8 mouse cellular contexts compared by ENCODE assay signal in the genomic region with DNA sequence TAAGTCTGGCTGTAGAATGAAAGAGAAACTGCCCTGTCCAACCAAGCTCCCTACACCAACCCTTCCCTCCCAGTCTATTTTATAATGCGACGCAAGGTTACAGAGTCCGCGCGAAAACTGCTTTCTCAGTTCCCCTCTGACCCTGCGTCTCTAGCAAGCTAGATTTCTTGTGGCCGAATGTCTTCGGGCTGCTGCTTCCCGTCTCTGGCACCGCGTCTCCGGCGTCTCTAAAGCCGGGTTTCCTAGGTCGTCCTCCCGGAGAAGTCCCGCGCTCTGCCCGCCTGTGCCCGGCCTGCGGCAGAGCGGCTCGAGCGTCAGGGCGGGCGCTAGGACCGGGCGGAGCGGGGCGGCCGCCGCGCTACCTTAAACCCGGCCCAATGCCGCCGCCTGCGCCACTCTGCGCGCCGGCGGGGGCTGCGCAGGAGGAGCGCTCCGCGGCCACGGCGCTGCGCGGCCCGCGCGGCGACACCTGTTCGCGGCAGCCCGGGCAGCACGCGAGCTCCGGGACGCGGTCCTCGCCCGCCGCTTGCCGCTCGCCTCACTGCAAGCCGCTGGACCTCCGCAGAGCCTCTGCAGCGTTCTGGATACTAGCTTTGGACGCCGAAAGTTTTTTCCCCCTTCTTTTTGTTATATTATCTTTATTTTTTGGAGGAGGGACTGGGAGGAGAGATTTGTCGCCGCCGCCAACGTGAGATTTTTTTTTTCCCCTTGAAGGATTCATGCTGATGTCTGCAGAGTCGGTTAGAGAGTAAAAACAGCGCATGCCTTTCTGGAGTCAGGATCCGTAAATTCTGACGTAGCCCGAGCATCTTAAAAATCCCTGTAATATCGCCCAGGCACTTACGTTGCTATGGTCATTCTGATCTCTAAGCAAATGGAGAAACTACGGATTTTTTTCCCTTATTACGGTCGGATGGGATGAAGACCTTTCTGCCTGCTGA. TPM values are rescaled to one million over a fixed set of nuclear protein-coding genes. Genes with fewer than 3 reads are reported as not detected.
DNase-seq lines count a peak whose midpoint lies in the region; ATAC-seq and TF ChIP-seq lines count a peak whose summit lies in the region.

No protein-coding gene starts in this region.

- H3K4me3 ChIP-seq in spleen, adult 2 months (ENCODE audit: extremely low read depth, insufficient read depth, insufficient read length), result peak overlapping the region; percentile 62
- H3K4me3 ChIP-seq in embryonic facial prominence, embryonic 12.5 days, result peak overlapping the region; percentile 49
- H3K4me3 ChIP-seq in heart, embryonic 11.5 days (ENCODE audit: low read depth, low read length), result peak overlapping the region; percentile 61
- peak overlapping the region; percentile 59 for H3K4me3 ChIP-seq in limb, embryonic 15.5 days
- H3K4me3 ChIP-seq in midbrain, embryonic 14.5 days (replicated peaks; ENCODE audit: low read depth, low read length), result peak overlapping the region; percentile 66

- WGBS in spleen, adult 2 months, result 1% methylated on average over 85 of the region's 85 CpGs
- under 1% methylated on average over 85 of the region's 85 CpGs for whole genome bisulfite sequencing in embryonic facial prominence, embryonic 12.5 days
- under 1% methylated on average over 74 of the region's 85 CpGs for WGBS in heart, embryonic 11.5 days (ENCODE audit: insufficient replicate concordance)
- WGBS in limb, embryonic 15.5 days, result under 1% methylated on average over 82 of the region's 85 CpGs
- WGBS in midbrain, embryonic 14.5 days, result under 1% methylated on average over 85 of the region's 85 CpGs

- H3K27me3 ChIP-seq in spleen, adult 2 months (ENCODE audit: control insufficient read depth, insufficient read depth, low read length), result peaks cover 53% of the 10 kb centered on the region
- H3K27me3 ChIP-seq in embryonic facial prominence, embryonic 12.5 days, result peaks cover 66% of the 10 kb centered on the region
- peaks cover 46% of the 10 kb centered on the region for H3K27me3 ChIP-seq in heart, embryonic 11.5 days (ENCODE audit: control insufficient read depth, insufficient read depth, low read length)
- H3K27me3 ChIP-seq in limb, embryonic 15.5 days, result peaks cover 74% of the 10 kb centered on the region
- H3K27me3 ChIP-seq in midbrain, embryonic 14.5 days (ENCODE audit: control insufficient read depth, insufficient read depth, low read length), result peaks cover 43% of the 10 kb centered on the region
- H3K27me3 ChIP-seq in splenic B cell, adult 2 months (ENCODE audit: control insufficient read depth, insufficient read depth, low read length, poor library complexity, severe bottlenecking), result peaks cover 2% of the 10 kb centered on the region; the same call in 1 of the 2 replicates

- peak overlapping the region; percentile 93 for H3K4me2 ChIP-seq in embryonic facial prominence, embryonic 12.5 days (replicated peaks)
- H3K4me2 ChIP-seq in heart, embryonic 11.5 days, result peak overlapping the region; percentile 88
- peak overlapping the region; percentile 94 for H3K4me2 ChIP-seq in limb, embryonic 15.5 days
- peak overlapping the region; percentile 98 for H3K4me2 ChIP-seq in midbrain, embryonic 14.5 days (ENCODE audit: low read length)

- H3K4me1 ChIP-seq in spleen, adult 2 months (ENCODE audit: control insufficient read depth, insufficient read depth, insufficient read length), result peaks cover 22% of the 10 kb centered on the region
- peaks cover 39% of the 10 kb centered on the region for H3K4me1 ChIP-seq in embryonic facial prominence, embryonic 12.5 days
- peaks cover 4% of the 10 kb centered on the region; the same call in 1 of the 2 replicates for H3K4me1 ChIP-seq in heart, embryonic 11.5 days (ENCODE audit: control insufficient read depth, insufficient read depth, low read length)
- H3K4me1 ChIP-seq in limb, embryonic 15.5 days, result peaks cover 57% of the 10 kb centered on the region
- peaks cover 35% of the 10 kb centered on the region for H3K4me1 ChIP-seq in midbrain, embryonic 14.5 days (ENCODE audit: control insufficient read depth, insufficient read depth, low read length)

- H3K36me3 ChIP-seq in spleen, adult 2 months (ENCODE audit: control insufficient read depth, insufficient read depth, low read length), result no peaks in the 10 kb centered on the region
- H3K36me3 ChIP-seq in embryonic facial prominence, embryonic 12.5 days, result no peaks in the 10 kb centered on the region
- H3K36me3 ChIP-seq in heart, embryonic 11.5 days (ENCODE audit: control insufficient read depth, insufficient read depth, low read length), result no peaks in the 10 kb centered on the region
- H3K36me3 ChIP-seq in limb, embryonic 15.5 days, result no peaks in the 10 kb centered on the region
- H3K36me3 ChIP-seq in midbrain, embryonic 14.5 days (ENCODE audit: control insufficient read depth, insufficient read depth, low read length), result no peaks in the 10 kb centered on the region
- no peaks in the 10 kb centered on the region for H3K36me3 ChIP-seq in splenic B cell, adult 2 months (ENCODE audit: control insufficient read depth, insufficient read depth, low read length, poor library complexity, severe bottlenecking)

- DNase-seq in spleen, adult 2 months (ENCODE audit: low read depth in 1 of 2, low spot score in 2 of 2), result peak in 1 of 2 experiments; percentile 36
- no peak for DNase-seq in spleen, postnatal 14 days (ENCODE audit: low spot score in 2 of 2)
- peak; percentile 77 for DNase-seq in kidney, adult 9 months
- DNase-seq in midbrain, embryonic 14.5 days, result peak; percentile 93
- DNase-seq in splenic B cell, adult 2 months (ENCODE audit: low read depth, low spot score), result peak; percentile 60

- H3K9ac ChIP-seq in embryonic facial prominence, embryonic 12.5 days, result peak overlapping the region; percentile 60
- peak overlapping the region; percentile 80 for H3K9ac ChIP-seq in heart, embryonic 11.5 days (ENCODE audit: low read depth, low read length)
- 0 out of 2 replicates have a peak overlapping the region, but pooled peaks have one; percentile 4 for H3K9ac ChIP-seq in limb, embryonic 15.5 days
- peak overlapping the region; percentile 52 for H3K9ac ChIP-seq in midbrain, embryonic 14.5 days (replicated peaks; ENCODE audit: low read length)

- TF ChIP-seq POLR2A in spleen, adult 2 months (IDR thresholded peaks at IDR 0.05; ENCODE audit: low read depth, low read length), result no peak

- peak; percentile 82; the same call in 1 of the 2 replicates for ATAC-seq in embryonic facial prominence, embryonic 12.5 days (ENCODE audit: insufficient number of reproducible peaks, insufficient read depth, low FRiP score, low TSS enrichment)
- ATAC-seq in heart, embryonic 11.5 days (replicated peaks; ENCODE audit: insufficient number of reproducible peaks, low FRiP score, low TSS enrichment), result 0 out of 2 replicates have a peak, but pooled peaks have one; percentile 61
- peak; percentile 77 for ATAC-seq in limb, embryonic 15.5 days (ENCODE audit: insufficient number of reproducible peaks, low FRiP score, low TSS enrichment, low read depth)
- ATAC-seq in midbrain, embryonic 14.5 days (ENCODE audit: low FRiP score, low TSS enrichment), result peak; percentile 69

- TF ChIP-seq CTCF in spleen, adult 2 months (IDR thresholded peaks at IDR 0.05; ENCODE audit: extremely low read depth, insufficient read depth, insufficient read length, insufficient replicate concordance), result no peak

- no peaks in the 10 kb centered on the region for H3K9me3 ChIP-seq in embryonic facial prominence, embryonic 12.5 days
- no peaks in the 10 kb centered on the region for H3K9me3 ChIP-seq in heart, embryonic 11.5 days (replicated peaks; ENCODE audit: control insufficient read depth, low read length)
- no peaks in the 10 kb centered on the region for H3K9me3 ChIP-seq in limb, embryonic 15.5 days
- no peaks in the 10 kb centered on the region for H3K9me3 ChIP-seq in midbrain, embryonic 14.5 days (ENCODE audit: control insufficient read depth, low read length)

- H3K27ac ChIP-seq in spleen, adult 2 months (ENCODE audit: insufficient read depth, low read length), result no peak overlapping the region
- peak overlapping the region; percentile 7; the same call in 1 of the 2 replicates for H3K27ac ChIP-seq in embryonic facial prominence, embryonic 12.5 days
- H3K27ac ChIP-seq in heart, embryonic 11.5 days (ENCODE audit: low read depth, low read length), result peak overlapping the region; percentile 46
- peak overlapping the region; percentile 35; the same call in 1 of the 2 replicates for H3K27ac ChIP-seq in limb, embryonic 15.5 days
- no peak overlapping the region for H3K27ac ChIP-seq in midbrain, embryonic 14.5 days (replicated peaks; ENCODE audit: low read depth, low read length)

RNA-seq across cellular contexts. Expression of gene Fgf9, which starts 1.8 kb away (rescaled TPM):
- polyA plus RNA-seq in spleen, adult 2 months (2012; rRNA removed), result not detected in 2 replicates
- polyA plus RNA-seq in embryonic facial prominence, embryonic 12.5 days (2016; fragmentation: Nextera tagmentation; extraction: Ambion mirVana), result 10.5 and 11.8 TPM in 2 replicates
- polyA plus RNA-seq in heart, embryonic 11.5 days (2014; fragmentation: Nextera tagmentation; extraction: Ambion mirVana), result 8.9 and 9.1 TPM in 2 replicates
- 11.0 and 12.4 TPM in 2 replicates for polyA plus RNA-seq in limb, embryonic 15.5 days (2015; fragmentation: Nextera tagmentation; extraction: Ambion mirVana)
- polyA plus RNA-seq in midbrain, embryonic 14.5 days (2014; fragmentation: Nextera tagmentation; extraction: Ambion mirVana), result 13.5 and 19.7 TPM in 2 replicates

Comparison
In these comparisons a context has a peak if more than half of its experiments do, and no peak if none do; other contexts are left out.
1. DNase-seq: peak in kidney, adult 9 months (single experiment), midbrain, embryonic 14.5 days (single experiment) and splenic B cell, adult 2 months (single experiment); none in spleen, postnatal 14 days (0 of 2).
2. H3K27ac ChIP-seq: peak in embryonic facial prominence, embryonic 12.5 days (single experiment), heart, embryonic 11.5 days (single experiment) and limb, embryonic 15.5 days (single experiment); none in spleen, adult 2 months (single experiment) and midbrain, embryonic 14.5 days (single experiment).
3. H3K9ac ChIP-seq: peak in every context shown above with its lines; median percentile 80 in heart, embryonic 11.5 days; 60 in embryonic facial prominence, embryonic 12.5 days; 52 in midbrain, embryonic 14.5 days; 4 in limb, embryonic 15.5 days.
4. Peak in every context shown above with its lines, with median percentiles within 50 percentile points of each other: H3K4me3 ChIP-seq, ATAC-seq and H3K4me2 ChIP-seq.